Mouse (Mus musculus) forelimb bud, embryonic 11.5 days (tissue): ENCODE data around the gene Lst1.
A peak's percentile ranks its signal among the peaks of the same experiment; 100 is the strongest.

Experiments
- DNase-seq: peaks from one replicate; pipeline ENCODE4 v3.0.0-alpha.2; 2012; ENCODE audit warnings: low read depth, low spot score

The Lst1 gene

DNA sequence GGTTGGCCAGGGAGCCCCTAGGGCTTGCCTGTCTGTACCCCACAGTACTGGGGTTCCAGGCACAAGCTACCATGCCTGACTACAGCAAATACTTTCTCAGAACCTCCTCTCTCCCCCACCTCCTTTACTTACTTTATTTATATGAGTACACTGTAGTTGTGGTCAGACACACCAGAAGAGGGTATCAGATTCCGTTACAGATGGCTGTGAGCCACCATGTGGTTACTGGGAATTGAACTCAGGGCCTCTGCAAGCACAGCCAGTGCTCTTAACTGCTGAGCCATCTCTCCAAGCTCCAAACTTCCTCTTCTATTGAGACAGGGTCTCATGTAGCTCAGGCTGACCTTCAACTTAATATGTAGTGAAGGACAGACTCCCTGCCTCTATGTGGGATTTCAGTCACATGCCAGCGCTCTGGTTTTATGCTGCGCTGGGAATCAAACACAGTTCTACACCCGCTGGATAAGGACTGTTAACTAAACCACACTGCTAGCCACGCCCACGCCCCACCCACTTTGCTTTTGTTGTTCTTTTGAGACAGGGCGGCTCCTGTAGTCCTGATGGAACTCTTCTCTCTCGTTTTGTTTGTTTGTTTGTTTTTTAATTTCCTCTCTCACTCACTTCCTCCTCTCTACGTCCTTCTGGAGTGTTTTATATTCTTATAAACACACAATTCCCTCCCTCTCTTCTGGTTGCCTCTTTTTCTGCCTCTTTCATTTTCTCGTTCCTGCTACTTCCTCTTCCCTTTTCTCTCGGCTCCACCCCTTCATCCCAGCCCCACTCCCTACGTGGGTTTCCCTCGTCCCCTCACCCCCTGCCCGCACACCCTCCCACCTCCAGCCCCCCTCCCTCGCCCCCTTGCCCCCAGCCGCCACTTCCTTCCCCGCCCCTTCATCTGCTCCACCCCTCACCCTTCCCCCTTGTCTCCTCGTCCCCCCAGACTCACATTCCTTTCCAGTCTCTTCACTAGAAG, 2.3 kb downstream of the Lst1 start:
- DNase-seq = peak; percentile 58

DNA sequence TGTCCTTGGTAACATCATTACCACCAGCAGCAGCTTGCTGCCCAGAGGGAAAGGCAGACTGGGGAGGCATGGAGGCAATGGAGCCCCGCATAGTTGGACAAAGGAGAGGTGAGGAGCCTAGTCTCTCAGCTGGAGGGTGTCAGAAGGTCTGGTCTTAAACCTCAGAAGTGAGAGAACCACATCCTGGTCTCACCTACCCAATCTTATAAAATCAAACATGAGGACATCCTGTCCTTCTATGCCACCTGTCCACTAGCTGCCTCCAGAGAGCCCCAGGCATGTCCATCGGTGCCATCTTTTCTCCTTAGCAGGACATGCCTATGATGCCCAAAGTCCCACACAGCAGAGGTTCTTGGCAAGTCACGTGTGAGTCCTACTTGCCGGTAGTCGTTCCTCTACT, 8.1 kb downstream of the Lst1 start:
- no peak for DNase-seq

DNA sequence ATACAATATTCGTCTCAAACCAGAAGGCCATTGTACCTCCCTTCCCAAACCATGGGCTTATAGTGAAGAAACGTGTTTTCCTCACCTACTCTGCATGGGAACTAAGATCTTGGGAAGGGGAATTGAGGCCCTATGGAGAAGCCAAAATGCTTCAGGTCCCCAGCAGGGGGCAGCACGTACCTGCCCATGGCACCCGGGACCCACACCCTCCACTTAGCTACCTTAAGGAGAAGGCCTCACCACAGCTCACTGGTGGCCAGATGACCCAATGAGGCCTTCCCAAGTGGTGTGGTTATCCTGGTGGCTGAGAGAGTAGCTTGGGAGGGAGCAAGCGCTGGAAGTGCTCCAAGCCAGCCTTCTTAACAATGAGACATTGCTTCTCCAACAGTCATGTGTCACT, 9.7 kb downstream of the Lst1 start:
- peak; percentile 72 for DNase-seq

DNA sequence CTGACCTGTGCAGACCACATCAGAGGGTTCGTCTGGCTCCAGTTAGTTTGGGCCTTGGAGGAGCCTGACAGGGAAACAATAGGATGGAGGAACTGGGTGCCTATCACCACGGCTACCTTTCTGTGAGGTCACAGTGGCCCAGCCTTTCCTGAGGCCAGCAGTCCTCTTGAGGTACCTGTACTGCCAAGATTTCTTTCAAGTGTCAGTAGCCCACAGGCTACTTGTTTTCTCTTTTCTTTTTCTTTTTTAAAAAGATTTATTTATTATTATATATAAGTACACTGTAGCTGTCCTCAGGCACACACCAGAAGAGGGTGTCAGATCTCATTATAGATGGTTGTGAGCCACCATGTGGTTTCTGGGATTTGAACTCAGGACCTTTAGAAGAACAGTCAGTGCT, 12.3 kb downstream of the Lst1 start, which contains the start of gene Aif1:
Gene Aif1, minus strand, starts transcription at position 101 of the 400 bp plus-strand sequence.
- no peak for DNase-seq

DNA sequence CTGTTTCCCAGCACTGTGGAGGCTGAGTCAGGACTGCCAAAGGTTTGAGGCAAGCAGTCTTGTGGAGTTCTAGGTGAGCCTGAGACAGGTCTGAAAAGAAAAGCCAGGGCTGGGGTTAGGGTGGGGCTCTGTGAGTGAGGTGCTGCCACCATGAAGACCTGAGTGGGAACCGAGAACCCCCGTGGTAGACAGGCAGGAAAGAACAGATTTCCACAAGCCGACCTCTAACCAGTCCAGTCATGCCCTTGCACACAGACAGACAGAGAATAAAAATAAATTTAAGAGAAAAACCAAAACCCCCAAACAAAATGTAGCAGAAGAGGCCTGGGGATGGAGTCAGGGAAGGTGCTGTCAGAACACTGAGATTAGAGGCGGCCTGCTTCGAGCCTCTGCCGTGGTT, 12.9 kb downstream of the Lst1 start:
- no peak for DNase-seq

DNA sequence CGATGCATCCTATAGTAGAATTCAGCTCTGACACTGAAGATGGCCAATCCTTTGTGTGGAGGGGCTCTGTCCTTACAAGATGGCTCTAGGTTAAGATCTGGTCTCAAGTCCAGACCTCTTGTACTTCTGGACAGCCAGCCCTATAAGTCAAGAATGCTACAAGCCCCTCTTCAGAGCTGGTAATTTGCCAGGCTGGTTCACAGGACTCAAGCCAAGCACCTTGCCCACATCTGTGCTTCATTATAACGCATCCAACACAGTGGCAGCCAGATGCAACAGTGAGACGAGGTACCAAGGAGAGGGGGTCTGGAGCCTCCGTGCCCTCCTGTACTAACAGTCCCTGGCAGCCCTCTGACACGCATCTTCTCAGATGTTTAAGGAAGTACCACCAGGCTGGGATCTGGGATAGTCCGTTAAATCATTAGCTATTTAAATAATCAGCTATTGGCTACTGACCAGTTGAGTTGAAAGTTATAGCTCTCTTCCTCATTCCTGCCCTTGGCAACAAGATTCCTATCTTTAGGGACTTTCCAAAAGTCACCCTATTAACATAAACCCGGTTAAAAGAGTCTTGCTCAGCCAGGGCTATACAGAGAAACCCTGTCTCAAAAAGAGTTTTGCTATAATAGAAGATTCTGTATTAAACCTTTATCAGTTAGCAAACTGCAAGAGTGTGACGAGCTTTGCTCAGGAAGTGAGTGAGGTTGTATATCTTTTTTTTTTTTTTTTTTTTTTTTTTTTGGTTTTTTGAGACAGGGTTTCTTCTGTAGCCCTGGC, 13.8 kb downstream of the Lst1 start:
- DNase-seq = no peak

DNA sequence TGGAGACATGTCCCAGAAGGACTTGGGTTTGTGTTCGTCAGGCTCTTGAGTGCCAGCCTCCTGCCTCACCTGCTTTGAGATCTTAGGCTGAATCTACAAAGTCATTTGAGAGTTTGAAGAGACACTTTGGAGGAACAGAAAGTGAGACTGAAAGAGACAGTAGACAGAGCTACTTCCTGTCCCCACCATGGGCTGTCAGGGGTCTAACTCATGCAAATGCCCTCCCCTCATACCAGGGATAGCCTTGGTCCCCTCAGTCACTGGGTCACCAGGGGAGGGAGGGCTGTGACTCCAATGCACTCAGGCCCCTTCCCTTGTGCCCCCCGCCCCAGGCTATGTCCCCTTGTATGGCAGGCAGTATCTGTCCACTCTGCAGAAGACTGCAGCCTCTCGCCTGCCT, 14.9 kb downstream of the Lst1 start:
- DNase-seq = no peak

DNA sequence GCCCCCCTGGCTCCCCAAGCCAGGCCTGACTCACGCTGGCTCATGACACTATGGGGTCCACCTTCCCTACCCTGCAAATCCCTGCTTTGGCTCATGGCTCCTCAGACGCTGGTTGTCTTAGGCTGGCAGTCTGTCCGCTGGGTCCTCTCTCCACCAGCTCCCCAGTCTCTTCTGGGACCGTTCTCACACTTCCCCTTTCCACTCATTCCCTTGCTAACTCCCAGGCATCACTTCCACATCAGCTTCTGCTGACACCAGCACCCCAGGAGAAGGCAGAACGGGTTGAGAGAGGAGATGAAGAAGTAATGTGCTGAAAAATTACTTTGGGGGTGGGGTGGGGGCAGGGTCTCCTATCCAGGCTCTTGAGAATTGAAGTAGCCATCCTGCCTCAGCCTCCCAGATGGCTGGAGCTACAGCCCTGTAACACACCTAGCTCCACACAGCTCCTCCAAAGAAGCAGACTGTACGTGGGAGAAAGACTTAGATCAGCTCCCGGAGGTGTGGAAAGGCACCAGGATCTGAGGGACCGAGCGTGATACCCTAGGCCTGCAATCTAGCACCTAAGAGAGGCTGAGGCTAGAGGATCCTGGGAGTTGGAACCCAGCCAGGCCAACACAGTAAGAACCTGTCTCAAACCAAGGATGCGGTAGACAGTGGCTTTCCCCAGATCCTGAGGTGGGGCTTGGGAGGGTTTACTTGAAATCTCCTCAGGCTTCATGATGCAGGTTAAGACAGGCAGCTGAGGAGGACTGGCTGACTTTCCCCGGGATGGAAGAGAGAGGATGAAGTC, 15.6 kb downstream of the Lst1 start:
- no peak for DNase-seq

DNA sequence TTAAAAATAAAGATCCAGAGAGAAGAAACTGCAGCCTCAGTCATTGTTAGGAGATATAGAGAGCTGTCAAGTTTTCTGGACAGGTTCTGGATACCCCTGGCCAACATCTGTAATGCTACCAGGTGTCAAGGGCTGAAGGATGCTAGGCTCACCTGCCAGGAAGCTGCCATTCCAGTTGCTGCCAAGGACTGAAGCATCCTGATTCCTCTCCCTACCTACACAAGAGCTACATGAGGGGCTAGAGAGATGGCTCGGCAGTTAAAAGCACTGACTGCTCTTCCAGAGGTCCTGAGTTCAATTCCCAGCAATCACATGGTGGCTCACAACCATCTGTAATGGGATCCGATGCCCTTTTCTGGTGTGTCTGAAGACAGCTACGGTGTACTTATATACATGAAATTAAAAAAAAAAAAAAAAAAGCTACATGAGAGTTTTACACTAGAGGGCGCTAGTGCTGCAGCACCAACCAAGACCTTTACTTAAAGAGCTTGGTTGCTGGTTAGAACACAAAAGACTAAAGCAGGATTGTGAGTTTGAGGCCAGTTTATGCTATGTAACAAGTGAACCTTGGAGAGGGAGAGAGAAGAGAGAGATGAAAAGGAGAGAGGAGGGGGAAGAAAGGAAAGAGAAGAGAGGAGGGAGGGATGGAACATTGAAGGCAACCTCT, 19.6 kb downstream of the Lst1 start:
- DNase-seq = peak; percentile 68

DNA sequence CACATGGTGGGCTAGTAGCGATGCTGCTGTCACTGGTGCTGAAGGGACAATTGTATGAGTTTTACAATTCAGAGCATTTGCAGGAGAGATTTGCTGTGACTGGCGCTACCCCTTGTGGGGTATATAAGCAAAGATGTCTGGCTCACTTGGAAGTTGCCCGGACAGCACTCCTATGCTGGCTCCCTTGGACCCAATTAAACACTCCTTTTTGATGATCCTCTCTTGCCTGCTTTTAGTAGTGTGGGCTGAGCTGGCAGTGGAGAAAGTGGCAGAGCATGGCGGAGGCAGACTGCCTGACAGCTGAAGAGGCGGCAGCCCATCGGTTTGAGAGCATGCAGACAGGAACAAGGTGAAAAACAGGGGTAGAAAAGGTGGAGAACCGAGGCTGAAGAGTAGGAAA, 20.4 kb downstream of the Lst1 start:
- DNase-seq = no peak

DNA sequence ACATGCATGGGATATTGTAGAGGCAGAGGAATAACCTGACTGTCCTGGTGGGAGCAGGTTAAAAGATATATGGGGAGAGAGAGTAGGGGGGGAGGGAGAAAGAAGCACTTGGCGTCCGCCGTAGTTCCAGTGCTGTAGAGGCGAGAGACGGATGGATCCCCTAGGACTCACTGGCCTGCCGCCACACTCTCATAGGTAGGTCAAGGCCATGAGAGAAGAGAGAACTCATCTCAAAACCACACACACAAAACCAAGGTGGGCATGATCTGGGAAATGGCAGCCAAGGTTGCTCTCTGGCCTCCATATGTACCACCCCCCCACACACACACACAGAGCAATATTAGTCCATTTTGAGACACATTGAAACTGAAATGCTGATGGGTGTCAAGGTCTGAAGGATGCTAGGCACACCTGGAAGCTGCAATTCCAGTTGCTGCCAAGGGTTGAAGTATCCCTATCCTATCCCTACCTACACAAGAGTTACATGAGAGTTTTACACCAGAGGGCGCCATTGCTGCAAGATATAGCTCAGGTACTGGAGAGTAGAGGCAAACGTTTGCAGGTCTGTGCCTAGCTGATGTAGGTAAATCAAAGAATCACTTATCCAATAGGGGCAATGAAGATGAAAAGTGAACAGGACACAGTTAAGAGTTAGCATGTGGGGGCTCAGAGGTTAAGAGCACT, 21.7 kb downstream of the Lst1 start:
- peak; percentile 78 for DNase-seq

DNA sequence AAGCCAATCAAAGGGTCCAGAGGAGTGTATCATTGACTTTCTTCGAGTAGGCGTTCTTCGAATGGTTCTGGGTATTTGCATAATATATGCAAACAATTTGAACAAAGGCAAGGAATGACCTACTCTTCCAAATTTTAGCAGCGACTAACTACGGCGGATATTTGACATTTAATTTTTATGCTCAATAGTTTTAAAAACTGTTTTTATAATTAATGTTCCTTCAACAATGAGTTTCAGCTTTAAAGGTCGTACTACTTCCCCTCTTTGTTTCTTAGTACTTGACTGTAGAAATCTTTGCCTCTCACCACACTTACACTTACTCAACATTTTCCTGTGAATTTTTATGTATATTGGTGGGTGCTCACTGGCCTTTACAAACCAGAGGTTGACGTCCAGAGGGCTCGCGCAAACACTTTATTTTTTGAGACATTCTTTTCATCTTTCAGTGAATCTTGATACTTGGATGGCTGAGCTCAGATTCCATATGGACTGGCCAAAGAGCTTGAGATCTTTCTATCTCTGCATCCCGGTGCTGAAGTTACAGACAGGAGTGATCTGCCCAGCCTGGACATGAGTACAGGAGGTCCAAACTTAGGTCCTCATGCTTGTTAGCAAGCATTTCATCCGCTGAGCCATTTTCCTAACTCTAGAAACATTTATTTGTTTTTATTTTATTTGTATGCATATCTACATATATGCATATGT, 22.6 kb downstream of the Lst1 start:
- DNase-seq = no peak

DNA sequence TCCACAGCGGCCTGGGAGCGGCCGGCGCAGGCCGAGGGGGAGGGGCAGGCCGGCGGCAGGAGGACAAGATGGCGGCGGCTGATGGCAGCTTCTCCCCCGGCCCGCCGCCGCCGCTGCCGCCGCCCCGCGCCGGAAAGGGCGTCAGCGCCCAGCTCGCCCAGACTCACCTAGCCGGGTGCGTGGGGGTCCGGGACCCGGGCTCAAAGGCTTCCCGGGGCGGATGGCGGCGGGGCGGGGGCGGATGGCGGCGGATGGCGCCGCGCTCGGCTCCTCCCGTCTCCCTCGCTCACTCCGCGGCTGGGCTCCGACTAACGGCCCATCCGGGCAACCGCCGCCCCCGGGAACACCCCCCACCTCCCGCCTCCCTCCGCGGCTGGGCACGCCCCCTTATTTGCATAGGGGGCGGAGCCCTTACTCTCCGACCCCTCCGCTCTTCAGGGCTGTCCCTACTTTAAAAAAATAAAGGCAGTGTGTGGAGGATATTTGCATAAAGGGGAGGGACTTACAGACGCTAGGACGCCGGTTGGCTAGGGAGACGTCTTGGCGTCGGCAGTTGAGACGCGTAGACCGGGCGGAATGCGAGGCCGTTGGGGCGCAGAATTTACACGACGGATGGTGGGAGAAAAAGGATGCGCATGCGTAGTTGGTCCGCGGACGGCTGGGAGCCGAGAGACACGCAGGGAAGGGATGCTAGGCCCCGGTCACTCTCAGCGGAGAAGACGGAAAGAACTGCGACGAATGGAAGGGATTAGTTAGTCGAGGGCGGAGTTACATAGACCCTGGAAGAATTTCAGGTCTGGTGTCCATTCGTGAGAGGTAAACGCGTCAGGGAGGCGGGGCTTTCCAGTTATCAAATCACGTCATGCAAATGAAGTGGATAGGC, 23.4 kb downstream of the Lst1 start, which contains the start of gene Prrc2a:
Gene Prrc2a, minus strand, starts transcription at position 330 of the 883 bp plus-strand sequence.
- DNase-seq = peak; percentile 99

DNA sequence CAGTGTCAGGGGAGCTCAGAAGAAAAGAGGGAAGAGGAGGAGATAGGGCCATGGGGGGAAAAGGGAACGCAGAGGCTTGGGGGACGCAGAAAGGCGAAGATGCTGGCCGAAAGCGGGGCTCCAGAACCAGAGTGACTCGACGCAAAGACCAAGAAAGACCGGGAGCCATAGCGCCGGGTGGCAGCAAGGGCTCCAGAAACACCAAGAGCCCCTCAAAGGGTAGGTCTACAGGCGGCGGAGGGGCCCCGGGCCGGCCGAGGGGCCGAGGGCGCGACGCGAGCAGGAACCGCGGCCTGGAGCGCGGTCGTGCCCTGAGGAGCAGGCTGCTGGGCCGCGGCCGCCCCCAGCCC, 24.0 kb downstream of the Lst1 start:
- DNase-seq = no peak

DNA sequence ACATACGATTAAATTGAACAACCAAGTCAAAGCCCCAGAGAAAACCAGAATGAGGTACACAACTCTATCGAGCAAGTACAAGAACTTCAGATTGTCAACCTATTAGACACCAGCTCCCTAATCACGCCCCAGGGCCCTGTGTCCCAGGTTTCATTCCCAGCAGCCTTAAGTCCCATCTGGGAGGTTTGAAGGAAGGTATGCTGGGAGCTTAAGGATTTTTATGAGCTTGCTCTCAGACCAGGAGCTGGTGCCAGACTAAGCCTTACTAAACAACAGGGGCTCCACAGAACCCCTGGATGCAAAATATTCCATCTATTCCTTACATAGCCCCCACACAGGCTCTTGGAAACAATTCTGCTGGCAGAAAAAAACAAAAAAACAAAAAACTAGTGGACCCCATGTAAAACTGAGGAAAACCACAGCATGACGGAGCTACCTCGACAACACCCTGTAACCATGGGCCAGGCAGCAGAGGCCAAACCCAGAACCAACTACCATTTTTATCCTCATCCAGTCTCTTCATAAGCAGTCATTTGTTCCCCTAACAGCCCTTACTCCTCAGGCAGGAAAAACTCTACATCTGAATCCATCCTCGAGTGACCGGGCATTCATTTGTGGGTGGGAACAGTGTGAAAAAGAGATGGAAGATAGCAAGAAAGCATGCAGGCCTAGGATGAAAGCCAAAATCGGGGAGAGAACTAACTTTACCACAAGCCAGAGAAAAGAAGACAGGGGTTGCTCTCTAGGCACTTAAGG, 24.7 kb downstream of the Lst1 start:
- DNase-seq = no peak

DNA sequence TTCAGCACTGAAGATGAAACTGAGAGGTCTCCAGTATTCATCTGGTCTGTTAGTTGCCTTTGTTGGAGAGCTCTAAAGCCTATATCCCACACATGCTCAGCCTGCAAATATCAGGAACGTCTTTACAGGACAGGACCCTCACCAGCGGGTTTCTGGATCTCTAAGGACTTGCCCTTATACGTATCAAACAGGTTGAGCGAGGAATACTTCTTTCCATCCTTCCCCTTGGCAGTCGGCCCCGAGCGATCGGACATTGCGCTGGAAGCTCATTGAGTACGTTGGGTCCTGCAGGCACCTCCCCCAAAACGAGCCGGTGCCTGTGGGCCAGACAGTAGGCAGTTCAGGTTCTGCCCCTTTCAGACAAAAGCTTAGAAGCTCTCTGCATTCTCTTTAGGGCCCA, 25.5 kb downstream of the Lst1 start:
- no peak for DNase-seq

DNA sequence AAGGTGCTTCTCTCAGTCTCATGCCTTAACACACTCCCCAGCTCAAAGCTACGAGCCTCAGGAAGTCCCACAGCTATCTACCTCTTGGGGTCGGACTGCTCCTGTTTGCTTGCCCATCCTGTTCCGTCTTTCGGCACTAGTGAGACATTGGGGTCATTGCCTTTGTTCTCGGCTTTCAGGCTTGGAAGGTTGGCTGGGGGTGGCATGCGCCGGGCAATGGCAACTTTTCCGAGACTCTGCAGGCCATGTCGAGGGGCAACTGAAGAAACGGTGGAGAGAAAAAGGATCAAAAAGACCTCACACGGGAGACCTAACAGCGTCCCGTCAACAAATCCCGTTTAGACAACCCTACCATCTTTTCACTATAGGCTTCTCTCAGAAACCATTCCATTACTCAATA, 26.1 kb downstream of the Lst1 start:
- no peak for DNase-seq

DNA sequence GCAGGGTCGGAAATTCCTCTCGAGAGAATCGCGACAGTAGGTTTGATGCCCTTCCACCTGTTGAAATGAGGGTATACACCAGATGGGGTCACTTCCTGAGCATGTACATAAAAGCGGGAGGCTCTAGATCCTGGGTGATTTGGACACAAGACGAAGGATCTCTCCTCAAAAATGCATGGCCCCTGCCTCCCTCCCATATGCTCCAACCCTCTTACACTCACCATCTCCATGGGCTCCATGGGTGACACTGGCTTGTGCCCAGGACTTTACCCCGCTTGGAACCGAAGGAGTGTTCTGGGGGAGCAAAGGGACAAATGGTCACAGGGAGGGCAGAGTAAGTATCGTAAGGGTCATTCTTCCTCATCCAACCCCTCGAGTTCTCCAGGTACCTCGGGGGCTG, 26.8 kb downstream of the Lst1 start:
- DNase-seq = no peak
